Comparison of ENCODE assay signal across 26 mouse cellular contexts in the genomic region with DNA sequence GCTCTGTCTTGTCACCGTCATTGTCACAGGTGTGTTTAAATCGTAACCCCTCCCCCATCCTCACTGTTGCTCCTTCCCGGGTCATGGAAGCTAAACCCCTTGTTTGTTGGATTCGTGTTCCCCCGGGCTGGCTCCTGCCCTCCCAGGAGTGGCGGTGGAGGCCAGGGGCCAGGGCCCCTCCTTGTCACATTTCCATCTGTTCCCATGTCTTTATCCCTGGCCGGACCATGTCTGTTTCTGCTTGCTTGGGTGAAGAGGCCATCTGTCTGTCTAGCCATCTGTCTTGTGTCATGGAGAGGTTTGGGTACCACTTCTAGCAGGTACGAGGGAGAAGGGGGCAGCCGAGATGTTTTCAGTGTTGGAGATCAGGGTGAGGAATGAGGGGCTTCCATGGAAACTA. TPM values are rescaled to one million over a fixed set of nuclear protein-coding genes. Genes with fewer than 3 reads are reported as not detected.
A peak's percentile ranks its signal among the peaks of the same experiment; 100 is the strongest.
DNase-seq lines count a peak whose midpoint lies in the region; ATAC-seq and TF ChIP-seq lines count a peak whose summit lies in the region.
"Had no signal": no experiment of that assay in that cellular context is flagged by ENCODE, and none has a peak within 500 bp of the region (broad histone marks: within the 10 kb centered on the region; RNA-seq: fewer than 3 reads in every experiment).

No protein-coding gene starts in this region.

- H3K27ac ChIP-seq in forebrain, embryonic 13.5 days, result peak overlapping the region; percentile 32; the same call in 1 of the 2 replicates
- H3K27ac ChIP-seq in forebrain, postnatal 0 days (ENCODE audit: low read depth, low read length), result no peak overlapping the region
- peak overlapping the region; percentile 72; the same call in 1 of the 2 replicates for H3K27ac ChIP-seq in hindbrain, postnatal 0 days
- no peak overlapping the region for H3K27ac ChIP-seq in hindbrain, embryonic 13.5 days
- H3K27ac ChIP-seq in midbrain, embryonic 13.5 days, result no peak overlapping the region
- H3K27ac ChIP-seq in midbrain, embryonic 14.5 days (replicated peaks; ENCODE audit: low read depth, low read length), result no peak overlapping the region
- H3K27ac ChIP-seq: gastrocnemius, adult 2 months; kidney, postnatal 0 days; liver, embryonic 15.5 days; lung, embryonic 15.5 days had no signal

- no peaks in the 10 kb centered on the region for H3K36me3 ChIP-seq in forebrain, embryonic 13.5 days (ENCODE audit: poor library complexity, severe bottlenecking)
- no peaks in the 10 kb centered on the region for H3K36me3 ChIP-seq in forebrain, postnatal 0 days (ENCODE audit: insufficient read depth)
- no peaks in the 10 kb centered on the region for H3K36me3 ChIP-seq in hindbrain, postnatal 0 days (ENCODE audit: insufficient read depth, low read length)
- H3K36me3 ChIP-seq in hindbrain, embryonic 13.5 days, result no peaks in the 10 kb centered on the region
- no peaks in the 10 kb centered on the region for H3K36me3 ChIP-seq in midbrain, embryonic 13.5 days
- H3K36me3 ChIP-seq in midbrain, embryonic 14.5 days (ENCODE audit: control insufficient read depth, insufficient read depth, low read length), result no peaks in the 10 kb centered on the region
- H3K36me3 ChIP-seq: G1E; liver, embryonic 15.5 days; lung, embryonic 15.5 days had no signal

- peaks cover 6% of the 10 kb centered on the region; the same call in 1 of the 2 replicates for H3K27me3 ChIP-seq in forebrain, embryonic 13.5 days
- no peaks in the 10 kb centered on the region for H3K27me3 ChIP-seq in forebrain, postnatal 0 days (ENCODE audit: insufficient read depth, low read length)
- no peaks in the 10 kb centered on the region for H3K27me3 ChIP-seq in hindbrain, postnatal 0 days (ENCODE audit: insufficient read depth, low read length)
- H3K27me3 ChIP-seq in hindbrain, embryonic 13.5 days, result peaks cover 41% of the 10 kb centered on the region
- peaks cover 12% of the 10 kb centered on the region for H3K27me3 ChIP-seq in midbrain, embryonic 13.5 days
- no peaks in the 10 kb centered on the region for H3K27me3 ChIP-seq in midbrain, embryonic 14.5 days (ENCODE audit: control insufficient read depth, insufficient read depth, low read length)

- H3K9me3 ChIP-seq in forebrain, embryonic 13.5 days (replicated peaks), result no peaks in the 10 kb centered on the region
- no peaks in the 10 kb centered on the region for H3K9me3 ChIP-seq in forebrain, postnatal 0 days (ENCODE audit: low read length)
- no peaks in the 10 kb centered on the region for H3K9me3 ChIP-seq in hindbrain, postnatal 0 days (ENCODE audit: low read length)
- no peaks in the 10 kb centered on the region for H3K9me3 ChIP-seq in hindbrain, embryonic 13.5 days
- no peaks in the 10 kb centered on the region for H3K9me3 ChIP-seq in midbrain, embryonic 13.5 days
- no peaks in the 10 kb centered on the region for H3K9me3 ChIP-seq in midbrain, embryonic 14.5 days (ENCODE audit: control insufficient read depth, low read length)
- H3K9me3 ChIP-seq: embryonic facial prominence, embryonic 13.5 days; G1E; liver, embryonic 15.5 days; lung, embryonic 15.5 days; megakaryocyte, embryonic 14.5 days had no signal

- WGBS in forebrain, embryonic 13.5 days, result 54% methylated on average over 9 of the region's 9 CpGs
- 29% methylated on average over 9 of the region's 9 CpGs for WGBS in forebrain, postnatal 0 days
- 33% methylated on average over 9 of the region's 9 CpGs for WGBS in hindbrain, postnatal 0 days
- WGBS in hindbrain, embryonic 13.5 days, result 51% methylated on average over 9 of the region's 9 CpGs
- 51% methylated on average over 9 of the region's 9 CpGs for WGBS in midbrain, embryonic 13.5 days
- 57% methylated on average over 9 of the region's 9 CpGs for WGBS in midbrain, embryonic 14.5 days

- DNase-seq in forebrain, postnatal 0 days, result no peak
- DNase-seq in hindbrain, postnatal 0 days (ENCODE audit: low spot score), result no peak
- DNase-seq in midbrain, embryonic 14.5 days, result no peak
- peak; percentile 42 for DNase-seq in brain, embryonic 14.5 days (ENCODE audit: low read depth)
- DNase-seq in T-cell, adult 2 months (ENCODE audit: low spot score), result no peak
- DNase-seq: B cell, adult 2 months; embryo, embryonic 11 days; liver; thymus, postnatal 14 days had no signal

- no peak; the same call in 1 of the 2 replicates for ATAC-seq in forebrain, embryonic 13.5 days
- no peak for ATAC-seq in forebrain, postnatal 0 days
- no peak for ATAC-seq in hindbrain, postnatal 0 days
- no peak for ATAC-seq in hindbrain, embryonic 13.5 days (ENCODE audit: low FRiP score)
- no peak for ATAC-seq in midbrain, embryonic 13.5 days
- ATAC-seq in midbrain, embryonic 14.5 days (ENCODE audit: low FRiP score, low TSS enrichment), result no peak
- ATAC-seq: activated CD4-positive, CD25-positive, alpha-beta regulatory T cell, adult 4 months; inflammation-experienced regulatory T-cells, adult 6 months had no signal

- no peak overlapping the region for H3K4me3 ChIP-seq in forebrain, embryonic 13.5 days
- no peak overlapping the region for H3K4me3 ChIP-seq in forebrain, postnatal 0 days (ENCODE audit: low read depth, low read length)
- H3K4me3 ChIP-seq in hindbrain, postnatal 0 days (ENCODE audit: low read length), result no peak overlapping the region
- H3K4me3 ChIP-seq in hindbrain, embryonic 13.5 days, result no peak overlapping the region
- H3K4me3 ChIP-seq in midbrain, embryonic 13.5 days (replicated peaks), result no peak overlapping the region
- no peak overlapping the region for H3K4me3 ChIP-seq in midbrain, embryonic 14.5 days (replicated peaks; ENCODE audit: low read depth, low read length)
- H3K4me3 ChIP-seq: embryonic facial prominence, embryonic 13.5 days; erythroblast, embryonic 14.5 days; gastrocnemius, adult 2 months; liver, embryonic 15.5 days; lung, embryonic 15.5 days; megakaryocyte, embryonic 14.5 days had no signal

- peak overlapping the region; percentile 7; the same call in 1 of the 2 replicates for H3K9ac ChIP-seq in forebrain, embryonic 13.5 days
- H3K9ac ChIP-seq in forebrain, postnatal 0 days, result no peak overlapping the region
- no peak overlapping the region for H3K9ac ChIP-seq in hindbrain, postnatal 0 days (replicated peaks; ENCODE audit: low read length)
- no peak overlapping the region for H3K9ac ChIP-seq in hindbrain, embryonic 13.5 days
- 0 out of 2 replicates have a peak overlapping the region, but pooled peaks have one; percentile 8 for H3K9ac ChIP-seq in midbrain, embryonic 13.5 days (replicated peaks)
- no peak overlapping the region for H3K9ac ChIP-seq in midbrain, embryonic 14.5 days (replicated peaks; ENCODE audit: low read length)
- H3K9ac ChIP-seq: embryonic facial prominence, embryonic 13.5 days; liver, embryonic 15.5 days had no signal

- peaks cover 45% of the 10 kb centered on the region for H3K4me1 ChIP-seq in forebrain, embryonic 13.5 days
- H3K4me1 ChIP-seq in forebrain, postnatal 0 days (ENCODE audit: insufficient read depth), result peaks cover 13% of the 10 kb centered on the region
- peaks cover 39% of the 10 kb centered on the region for H3K4me1 ChIP-seq in hindbrain, postnatal 0 days (ENCODE audit: insufficient read depth, low read length)
- H3K4me1 ChIP-seq in hindbrain, embryonic 13.5 days (replicated peaks), result peaks cover 48% of the 10 kb centered on the region
- peaks cover 34% of the 10 kb centered on the region for H3K4me1 ChIP-seq in midbrain, embryonic 13.5 days (replicated peaks)
- 0 out of 2 replicates have a peak, but pooled peaks cover 10% of the 10 kb centered on the region for H3K4me1 ChIP-seq in midbrain, embryonic 14.5 days (ENCODE audit: control insufficient read depth, insufficient read depth, low read length)
- H3K4me1 ChIP-seq: liver, embryonic 15.5 days had no signal

- no peak for TF ChIP-seq POLR2A in brain, embryonic 14.5 days (IDR thresholded peaks at IDR 0.05; ENCODE audit: borderline replicate concordance, extremely low read depth, insufficient read depth, insufficient read length, poor library complexity, severe bottlenecking)

- TF ChIP-seq CTCF in forebrain, postnatal 0 days (IDR thresholded peaks at IDR 0.05; ENCODE audit: low read depth), result no peak
- TF ChIP-seq CTCF in hindbrain, postnatal 0 days (IDR thresholded peaks at IDR 0.05; ENCODE audit: low read depth), result no peak
- no peak for TF ChIP-seq CTCF in brain, embryonic 14.5 days (IDR thresholded peaks at IDR 0.05; ENCODE audit: borderline replicate concordance, extremely low read depth, insufficient read depth, insufficient read length)

- H3K4me2 ChIP-seq in forebrain, embryonic 13.5 days, result peak overlapping the region; percentile 10; the same call in 1 of the 2 replicates
- H3K4me2 ChIP-seq in forebrain, postnatal 0 days (ENCODE audit: low read depth), result no peak overlapping the region
- 0 out of 2 replicates have a peak overlapping the region, but pooled peaks have one; percentile 5 for H3K4me2 ChIP-seq in hindbrain, postnatal 0 days (ENCODE audit: low read depth, low read length)
- H3K4me2 ChIP-seq in hindbrain, embryonic 13.5 days, result no peak overlapping the region
- no peak overlapping the region for H3K4me2 ChIP-seq in midbrain, embryonic 13.5 days (replicated peaks)
- H3K4me2 ChIP-seq in midbrain, embryonic 14.5 days (ENCODE audit: low read length), result no peak overlapping the region
- H3K4me2 ChIP-seq: embryonic facial prominence, embryonic 13.5 days; liver, embryonic 15.5 days; lung, embryonic 15.5 days had no signal

RNA-seq across cellular contexts. Expression of gene Pef1, which starts 20.1 kb away (rescaled TPM):
- polyA plus RNA-seq in forebrain, embryonic 13.5 days (2015; fragmentation: Nextera tagmentation; extraction: Ambion mirVana), result 68.0 and 68.4 TPM in 2 replicates
- total RNA-seq in forebrain, postnatal 0 days (2014; rRNA removed), result 51.6 and 52.9 TPM in 2 replicates
- 58.5 and 60.7 TPM in 2 replicates for polyA plus RNA-seq in forebrain, postnatal 0 days (2015; fragmentation: Nextera tagmentation; extraction: Ambion mirVana)
- total RNA-seq in hindbrain, postnatal 0 days (2014; rRNA removed), result 82.6 and 93.4 TPM in 2 replicates
- 59.8 and 62.0 TPM in 2 replicates for polyA plus RNA-seq in hindbrain, postnatal 0 days (2015; fragmentation: Nextera tagmentation; extraction: Ambion mirVana)
- polyA plus RNA-seq in hindbrain, embryonic 13.5 days (2015; fragmentation: Nextera tagmentation; extraction: Ambion mirVana), result 65.1 and 65.7 TPM in 2 replicates
- 65.3 and 72.0 TPM in 2 replicates for polyA plus RNA-seq in midbrain, embryonic 13.5 days (2015; fragmentation: Nextera tagmentation; extraction: Ambion mirVana)
- 68.8 and 71.6 TPM in 2 replicates for polyA plus RNA-seq in midbrain, embryonic 14.5 days (2014; fragmentation: Nextera tagmentation; extraction: Ambion mirVana)
- polyA plus RNA-seq in brain, embryonic 14.5 days (2012; rRNA removed), result 59.7 and 71.4 TPM in 2 replicates

RNA-seq across cellular contexts. Expression of gene Col16a1, which starts 34.6 kb away (rescaled TPM):
- 2.5 and 2.9 TPM in 2 replicates for polyA plus RNA-seq in forebrain, embryonic 13.5 days (2015; fragmentation: Nextera tagmentation; extraction: Ambion mirVana)
- total RNA-seq in forebrain, postnatal 0 days (2014; rRNA removed), result 21.8 and 29.7 TPM in 2 replicates
- 6.8 and 7.5 TPM in 2 replicates for polyA plus RNA-seq in forebrain, postnatal 0 days (2015; fragmentation: Nextera tagmentation; extraction: Ambion mirVana)
- total RNA-seq in hindbrain, postnatal 0 days (2014; rRNA removed), result 19.9 and 21.5 TPM in 2 replicates
- 13.1 and 13.8 TPM in 2 replicates for polyA plus RNA-seq in hindbrain, postnatal 0 days (2015; fragmentation: Nextera tagmentation; extraction: Ambion mirVana)
- 5.8 and 14.3 TPM in 2 replicates for polyA plus RNA-seq in hindbrain, embryonic 13.5 days (2015; fragmentation: Nextera tagmentation; extraction: Ambion mirVana)
- 2.9 and 3.4 TPM in 2 replicates for polyA plus RNA-seq in midbrain, embryonic 13.5 days (2015; fragmentation: Nextera tagmentation; extraction: Ambion mirVana)
- 4.3 and 4.4 TPM in 2 replicates for polyA plus RNA-seq in midbrain, embryonic 14.5 days (2014; fragmentation: Nextera tagmentation; extraction: Ambion mirVana)
- polyA plus RNA-seq in brain, embryonic 14.5 days (2012; rRNA removed), result 16.7 and 17.1 TPM in 2 replicates
- total RNA-seq: CH12.LX; G1E; monocyte, adult 5-6 weeks had no signal
- polyA plus RNA-seq: activated CD4-positive, CD25-positive, alpha-beta regulatory T cell, adult 4 months; erythroblast, embryonic 14.5 days; G1E; inflammation-experienced regulatory T-cells, adult 6 months had no signal

RNA-seq across cellular contexts. Expression of gene Hcrtr1, which starts 56.9 kb away (rescaled TPM):
- 0.13 TPM in 1 of 2 replicates, not detected in the other for polyA plus RNA-seq in forebrain, embryonic 13.5 days (2015; fragmentation: Nextera tagmentation; extraction: Ambion mirVana)
- 2.4 and 5.0 TPM in 2 replicates for total RNA-seq in forebrain, postnatal 0 days (2014; rRNA removed)
- polyA plus RNA-seq in forebrain, postnatal 0 days (2015; fragmentation: Nextera tagmentation; extraction: Ambion mirVana), result 1.6 and 2.5 TPM in 2 replicates
- 16.9 and 24.2 TPM in 2 replicates for total RNA-seq in hindbrain, postnatal 0 days (2014; rRNA removed)
- polyA plus RNA-seq in hindbrain, postnatal 0 days (2015; fragmentation: Nextera tagmentation; extraction: Ambion mirVana), result 11.3 and 12.1 TPM in 2 replicates
- polyA plus RNA-seq in hindbrain, embryonic 13.5 days (2015; fragmentation: Nextera tagmentation; extraction: Ambion mirVana), result 0.60 and 1.0 TPM in 2 replicates
- 0.41 and 0.94 TPM in 2 replicates for polyA plus RNA-seq in midbrain, embryonic 13.5 days (2015; fragmentation: Nextera tagmentation; extraction: Ambion mirVana)
- polyA plus RNA-seq in midbrain, embryonic 14.5 days (2014; fragmentation: Nextera tagmentation; extraction: Ambion mirVana), result 1.6 TPM in 2 replicates
- polyA plus RNA-seq in brain, embryonic 14.5 days (2012; rRNA removed), result 1.4 and 2.0 TPM in 2 replicates
- total RNA-seq: CH12.LX; G1E; gastrocnemius, adult 2 months; gastrocnemius, postnatal 4 days; monocyte, adult 5-6 weeks had no signal
- polyA plus RNA-seq: activated CD4-positive, CD25-positive, alpha-beta regulatory T cell, adult 4 months; erythroblast, embryonic 14.5 days; G1E; heart, postnatal 0 days; inflammation-experienced regulatory T-cells, adult 6 months; liver, embryonic 15.5 days had no signal

Comparison
In these comparisons a context has a peak if more than half of its experiments do, and no peak if none do; other contexts are left out.
1. H3K27ac ChIP-seq: peak in forebrain, embryonic 13.5 days (single experiment) and hindbrain, postnatal 0 days (single experiment); none in forebrain, postnatal 0 days (single experiment), hindbrain, embryonic 13.5 days (single experiment), midbrain, embryonic 13.5 days (single experiment) and midbrain, embryonic 14.5 days (single experiment).
2. H3K4me2 ChIP-seq: peak in forebrain, embryonic 13.5 days (single experiment) and hindbrain, postnatal 0 days (single experiment); none in forebrain, postnatal 0 days (single experiment), hindbrain, embryonic 13.5 days (single experiment), midbrain, embryonic 13.5 days (single experiment) and midbrain, embryonic 14.5 days (single experiment).
3. H3K9ac ChIP-seq: peak in forebrain, embryonic 13.5 days (single experiment) and midbrain, embryonic 13.5 days (single experiment); none in forebrain, postnatal 0 days (single experiment), hindbrain, postnatal 0 days (single experiment), hindbrain, embryonic 13.5 days (single experiment) and midbrain, embryonic 14.5 days (single experiment).